Mouse (Mus musculus): ENCODE results near the gene Cx3cr1. TPM values are rescaled to one million over a fixed set of nuclear protein-coding genes. Genes with fewer than 3 reads are reported as not detected.

The Cx3cr1 gene
- polyA plus RNA-seq, 1 experiment from 2014 or later, result 9.2 TPM

GRCm38 (mm10) chr9:120081247-120081646 is 11.6 kb upstream of the Cx3cr1 start:
- WGBS, result 71% methylated on average over 6 of the region's 6 CpGs
- no peak for ATAC-seq (ENCODE audit: borderline replicate concordance, extremely low read depth, low FRiP score, low TSS enrichment)

GRCm38 (mm10) chr9:120080546-120081108 is 10.9 kb upstream of the Cx3cr1 start:
- ATAC-seq (ENCODE audit: borderline replicate concordance, extremely low read depth, low FRiP score, low TSS enrichment), result no peak
- no peaks in the 10 kb centered on the region for H3K27me3 ChIP-seq
- WGBS, result 68% methylated on average over 8 of the region's 8 CpGs
- H3K36me3 ChIP-seq, result no peaks in the 10 kb centered on the region
- no peaks in the 10 kb centered on the region for H3K4me1 ChIP-seq
- no peaks in the 10 kb centered on the region for H3K9me3 ChIP-seq
- no peak overlapping the region for H3K9ac ChIP-seq
- H3K4me2 ChIP-seq, result no peak overlapping the region
- H3K4me3 ChIP-seq, result no peak overlapping the region
- H3K27ac ChIP-seq, result no peak overlapping the region

More at GRCm38 (mm10) chr9:120081247-120081646, 11.6 kb upstream of the Cx3cr1 start:
- Histone ChIP-seq H3K27me3 (no peaks in the 10 kb centered on the region), H3K4me2 (no peak overlapping the region), H3K4me3 (no peak overlapping the region), H3K9me3 (no peaks in the 10 kb centered on the region), H3K27ac (no peak overlapping the region), H3K4me1 (no peaks in the 10 kb centered on the region), H3K36me3 (no peaks in the 10 kb centered on the region), H3K9ac (no peak overlapping the region)

- Histone ChIP-seq H3K4me2 (no peak overlapping the region), H3K27me3 (no peaks in the 10 kb centered on the region), H3K27ac (no peak overlapping the region), H3K4me1 (no peaks in the 10 kb centered on the region), H3K4me3 (no peak overlapping the region), H3K36me3 (no peaks in the 10 kb centered on the region), H3K9me3 (no peaks in the 10 kb centered on the region), H3K9ac (no peak overlapping the region)
- no peak for ATAC-seq (ENCODE audit: borderline replicate concordance, extremely low read depth, low FRiP score, low TSS enrichment)
- 58% methylated on average over 7 of the region's 7 CpGs for WGBS
Measured at GRCm38 (mm10) chr9:120079901-120080300, 10.2 kb upstream of the Cx3cr1 start.

GRCm38 (mm10) chr9:120078241-120078640 is 8.6 kb upstream of the Cx3cr1 start:
- no peak overlapping the region for H3K9ac ChIP-seq
- WGBS, result 69% methylated on average over 3 of the region's 3 CpGs
- H3K4me1 ChIP-seq, result no peaks in the 10 kb centered on the region
- no peak overlapping the region for H3K27ac ChIP-seq
- no peaks in the 10 kb centered on the region for H3K36me3 ChIP-seq
- no peak overlapping the region for H3K4me3 ChIP-seq
- no peak overlapping the region for H3K4me2 ChIP-seq
- H3K27me3 ChIP-seq, result no peaks in the 10 kb centered on the region
- no peaks in the 10 kb centered on the region for H3K9me3 ChIP-seq
- no peak for ATAC-seq (ENCODE audit: borderline replicate concordance, extremely low read depth, low FRiP score, low TSS enrichment)

- Histone ChIP-seq H3K36me3 (no peaks in the 10 kb centered on the region), H3K9me3 (no peaks in the 10 kb centered on the region), H3K9ac (no peak overlapping the region), H3K27ac (no peak overlapping the region), H3K27me3 (no peaks in the 10 kb centered on the region), H3K4me2 (no peak overlapping the region), H3K4me1 (no peaks in the 10 kb centered on the region), H3K4me3 (no peak overlapping the region)
- no peak for ATAC-seq (ENCODE audit: borderline replicate concordance, extremely low read depth, low FRiP score, low TSS enrichment)
- WGBS, result 78% methylated on average over 7 of the region's 7 CpGs
Measured at GRCm38 (mm10) chr9:120074516-120074915, 4.8 kb upstream of the Cx3cr1 start.

GRCm38 (mm10) chr9:120073169-120073568 is 3.5 kb upstream of the Cx3cr1 start:
- H3K9ac ChIP-seq, result no peak overlapping the region
- no peaks in the 10 kb centered on the region for H3K36me3 ChIP-seq
- ATAC-seq (ENCODE audit: borderline replicate concordance, extremely low read depth, low FRiP score, low TSS enrichment), result no peak
- no peak overlapping the region for H3K4me2 ChIP-seq
- no peak overlapping the region for H3K4me3 ChIP-seq
- H3K27me3 ChIP-seq, result no peaks in the 10 kb centered on the region
- H3K27ac ChIP-seq, result no peak overlapping the region
- no peaks in the 10 kb centered on the region for H3K4me1 ChIP-seq
- no peaks in the 10 kb centered on the region for H3K9me3 ChIP-seq
- 17% methylated on average over 3 of the region's 3 CpGs for WGBS

GRCm38 (mm10) chr9:120071251-120071650 is 1.6 kb upstream of the Cx3cr1 start:
- Histone ChIP-seq H3K27me3 (no peaks in the 10 kb centered on the region), H3K4me3 (no peak overlapping the region), H3K4me1 (no peaks in the 10 kb centered on the region), H3K9ac (no peak overlapping the region), H3K9me3 (no peaks in the 10 kb centered on the region), H3K4me2 (no peak overlapping the region), H3K36me3 (no peaks in the 10 kb centered on the region), H3K27ac (no peak overlapping the region)
- ATAC-seq (ENCODE audit: borderline replicate concordance, extremely low read depth, low FRiP score, low TSS enrichment), result no peak
- WGBS, result 53% methylated on average over 2 of the region's 2 CpGs

- ATAC-seq (ENCODE audit: borderline replicate concordance, extremely low read depth, low FRiP score, low TSS enrichment), result no peak
- Histone ChIP-seq H3K36me3 (no peaks in the 10 kb centered on the region), H3K27ac (no peak overlapping the region), H3K4me2 (no peak overlapping the region), H3K9ac (no peak overlapping the region), H3K9me3 (no peaks in the 10 kb centered on the region), H3K27me3 (no peaks in the 10 kb centered on the region), H3K4me1 (no peaks in the 10 kb centered on the region), H3K4me3 (no peak overlapping the region)
- 43% methylated on average over 10 of the region's 10 CpGs for WGBS
Measured at GRCm38 (mm10) chr9:120068047-120068446, 1.6 kb downstream of the Cx3cr1 start.

- ATAC-seq (ENCODE audit: borderline replicate concordance, extremely low read depth, low FRiP score, low TSS enrichment), result no peak
- Histone ChIP-seq H3K9ac (no peak overlapping the region), H3K4me3 (no peak overlapping the region), H3K27ac (no peak overlapping the region), H3K4me2 (no peak overlapping the region), H3K9me3 (no peaks in the 10 kb centered on the region), H3K27me3 (no peaks in the 10 kb centered on the region), H3K4me1 (no peaks in the 10 kb centered on the region), H3K36me3 (no peaks in the 10 kb centered on the region)
- 75% methylated on average over 2 of the region's 2 CpGs for WGBS
Measured at GRCm38 (mm10) chr9:120067609-120068008, 2.1 kb downstream of the Cx3cr1 start.

- H3K27ac ChIP-seq, result no peak overlapping the region
- H3K4me3 ChIP-seq, result no peak overlapping the region
Measured at GRCm38 (mm10) chr9:120064317-120064716, 5.4 kb downstream of the Cx3cr1 start.

GRCm38 (mm10) chr9:120058730-120059129 is 10.9 kb downstream of the Cx3cr1 start:
- Histone ChIP-seq H3K9ac (no peak overlapping the region), H3K4me2 (no peak overlapping the region), H3K9me3 (no peaks in the 10 kb centered on the region), H3K36me3 (no peaks in the 10 kb centered on the region), H3K4me3 (no peak overlapping the region), H3K27ac (no peak overlapping the region), H3K27me3 (no peaks in the 10 kb centered on the region), H3K4me1 (no peaks in the 10 kb centered on the region)
- WGBS, result 61% methylated on average over 3 of the region's 3 CpGs
- no peak for ATAC-seq (ENCODE audit: borderline replicate concordance, extremely low read depth, low FRiP score, low TSS enrichment)

More at GRCm38 (mm10) chr9:120064317-120064716, 5.4 kb downstream of the Cx3cr1 start:
- ATAC-seq (ENCODE audit: borderline replicate concordance, extremely low read depth, low FRiP score, low TSS enrichment), result no peak
- H3K36me3 ChIP-seq, result no peaks in the 10 kb centered on the region
- H3K27me3 ChIP-seq, result no peaks in the 10 kb centered on the region
- H3K9me3 ChIP-seq, result no peaks in the 10 kb centered on the region
- WGBS, result 73% methylated on average over 4 of the region's 4 CpGs
- H3K4me1 ChIP-seq, result no peaks in the 10 kb centered on the region
- no peak overlapping the region for H3K4me2 ChIP-seq
- H3K9ac ChIP-seq, result no peak overlapping the region

- Histone ChIP-seq H3K36me3 (no peaks in the 10 kb centered on the region), H3K9ac (no peak overlapping the region), H3K27ac (no peak overlapping the region), H3K9me3 (no peaks in the 10 kb centered on the region), H3K4me2 (no peak overlapping the region), H3K27me3 (no peaks in the 10 kb centered on the region), H3K4me1 (no peaks in the 10 kb centered on the region), H3K4me3 (no peak overlapping the region)
- no peak for ATAC-seq (ENCODE audit: borderline replicate concordance, extremely low read depth, low FRiP score, low TSS enrichment)
- 70% methylated on average over 9 of the region's 9 CpGs for WGBS
Measured at GRCm38 (mm10) chr9:120056201-120056600, 13.5 kb downstream of the Cx3cr1 start.
